Mouse (Mus musculus) frontal cortex, adult (tissue): ENCODE data around the gene Hist1h2ac.

Experiments used
- ATAC-seq: cut with Nextera tagmentation; 2 replicates; pipeline ENCODE4 v1.9.2; 2017; ENCODE audit warnings: mild to moderate bottlenecking, moderate library complexity, mixed read lengths; ENCODE audit not compliant: low TSS enrichment

Gene Hist1h2ac

DNA sequence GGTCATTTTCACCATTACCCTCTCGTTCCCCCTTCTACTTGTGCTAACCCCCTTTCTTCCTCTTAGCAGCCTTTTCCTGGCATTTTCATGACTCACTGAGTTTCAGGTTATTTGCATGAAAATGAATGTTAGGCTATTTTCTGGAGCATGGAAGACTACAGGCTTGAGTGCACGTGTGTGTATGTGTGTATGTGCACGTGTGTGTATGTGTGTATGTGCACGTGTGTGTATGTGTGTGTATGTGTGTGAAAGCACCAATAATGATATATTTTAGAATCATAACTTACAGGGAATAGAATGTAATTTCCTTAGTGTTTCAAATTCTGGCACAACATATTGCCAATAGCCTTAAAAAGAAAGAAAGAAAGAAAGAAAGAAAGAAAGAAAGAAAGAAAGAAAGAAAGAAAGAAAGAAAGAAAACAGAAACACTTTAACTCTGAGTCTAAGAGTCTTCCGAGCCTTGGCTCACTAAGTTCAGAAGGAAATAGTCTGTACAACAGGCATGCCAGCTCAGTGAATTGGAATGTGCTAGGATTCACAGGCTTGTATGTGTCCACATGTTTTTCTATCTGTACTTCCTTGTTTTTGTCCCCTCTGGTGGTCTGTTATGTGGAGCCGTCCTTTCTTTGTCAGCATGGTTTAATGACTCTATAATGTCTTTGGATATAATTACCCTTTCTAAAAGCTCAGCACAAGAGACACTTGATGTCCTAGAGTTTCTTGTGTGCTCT lies 23.9 kb downstream of the Hist1h2ac start:
- no peak for ATAC-seq
